Mouse (Mus musculus) stomach, postnatal 0 days (tissue): ENCODE results near the gene Kitl. TPM values are rescaled to one million over a fixed set of nuclear protein-coding genes. Genes with fewer than 3 reads are reported as not detected.

Experiments
- ATAC-seq: fragments of 200-750 bp; cut with Nextera tagmentation; 2 replicates; pipeline ENCODE4 v1.8.0; 2017; ENCODE audit not compliant: low FRiP score, low TSS enrichment
- DNase-seq: peaks from one replicate; pipeline ENCODE4 v3.0.0-alpha.2; 2016; ENCODE audit warnings: low spot score
- H3K27ac ChIP-seq: fragments of 300-500 bp; sonication (generic); replicated peaks from 2 replicates; pipeline ENCODE4 v1.5.1; 2014; ENCODE audit warnings: mild to moderate bottlenecking, control low read depth
- H3K27me3 ChIP-seq: fragments of 300-500 bp; sonication (generic); 2 replicates; pipeline ENCODE4 v1.6.1; 2014; ENCODE audit warnings: low read length; ENCODE audit not compliant: control insufficient read depth, insufficient read depth
- H3K36me3 ChIP-seq: fragments of 300-500 bp; sonication (generic); 2 replicates; pipeline ENCODE4 v1.6.1; 2014; ENCODE audit warnings: low read length, mixed read lengths; ENCODE audit not compliant: control insufficient read depth, insufficient read depth
- H3K4me1 ChIP-seq: fragments of 300-500 bp; sonication (generic); replicated peaks from 2 replicates; pipeline ENCODE4 v1.6.1; 2014; ENCODE audit warnings: antibody characterized with exemption; ENCODE audit not compliant: control insufficient read depth, insufficient read depth
- H3K4me2 ChIP-seq: fragments of 300-500 bp; sonication (generic); replicated peaks from 2 replicates; pipeline ENCODE4 v1.6.1; 2014; ENCODE audit warnings: low read depth, mild to moderate bottlenecking, control low read depth, moderate library complexity
- H3K4me3 ChIP-seq: fragments of 300-500 bp; sonication (generic); 2 replicates; pipeline ENCODE4 v1.5.1; 2014; ENCODE audit warnings: low read depth, low read length, control low read depth
- H3K9ac ChIP-seq: fragments of 300-500 bp; sonication (generic); 2 replicates; pipeline ENCODE4 v1.6.1; 2014; ENCODE audit warnings: mild to moderate bottlenecking, low read length, control low read depth, mixed read lengths
- H3K9me3 ChIP-seq: fragments of 300-500 bp; sonication (generic); 2 replicates; pipeline ENCODE4 v1.6.1; 2016; ENCODE audit warnings: low read length; ENCODE audit not compliant: control insufficient read depth
- CTCF ChIP-seq: IDR thresholded peaks from 2 replicates; pipeline ENCODE4 v1.5.1; 2016; ENCODE audit warnings: antibody characterized with exemption, low read depth, mild to moderate bottlenecking, moderate library complexity
- EP300 ChIP-seq: optimal IDR thresholded peaks from 2 replicates; pipeline ENCODE3; 2016; ENCODE audit warnings: antibody characterized with exemption
- WGBS: fragments of 180-500 bp; shearing (Covaris S2); extraction: QIAGEN DNeasy Blood & Tissue Kit; methylation state at CpG from one replicate; pipeline ENCODE4 v1.1.7; 2014; 5-methylcytosine and 5-hydroxymethylcytosine counted together
- polyA plus RNA-seq: library from polyadenylated mRNA; unstranded; fragments of >200 nt; fragmentation: Nextera tagmentation; extraction: Ambion mirVana; gene quantifications from 2 replicates; pipeline ENCODE4 v1.2.1, GENCODE M21; 2015

The Kitl gene
- polyA plus RNA-seq, 1 experiment from 2014 or later = 20.6 TPM

- Histone ChIP-seq H3K9me3 (no peaks in the 10 kb centered on the region), H3K9ac (no peak overlapping the region), H3K4me1 (no peaks in the 10 kb centered on the region), H3K36me3 (no peaks in the 10 kb centered on the region), H3K27me3 (no peaks in the 10 kb centered on the region), H3K4me2 (no peak overlapping the region), H3K27ac (no peak overlapping the region), H3K4me3 (no peak overlapping the region)
- no peak for TF ChIP-seq CTCF
- no peak for TF ChIP-seq EP300
- DNase-seq (no peak), ATAC-seq (peak; percentile 68; the same call in 1 of the 2 replicates)
- 66% methylated on average over 6 of the region's 6 CpGs for WGBS
Observed at GRCm38 (mm10) chr10:100044153-100044552, 28.7 kb downstream of the Kitl start.

- peak overlapping the region; percentile 23 for H3K4me2 ChIP-seq
- ATAC-seq (no peak), DNase-seq (no peak)
- TF ChIP-seq CTCF (no peak), EP300 (no peak)
- no peak overlapping the region for H3K9ac ChIP-seq
- H3K4me1 ChIP-seq = peaks cover 3% of the 10 kb centered on the region; the same call in 1 of the 2 replicates
- H3K27me3 ChIP-seq = no peaks in the 10 kb centered on the region
- no peak overlapping the region; the same call in 1 of the 2 replicates for H3K27ac ChIP-seq
- no peaks in the 10 kb centered on the region; the same call in 1 of the 2 replicates for H3K36me3 ChIP-seq
- H3K9me3 ChIP-seq = no peaks in the 10 kb centered on the region
- 17% methylated on average over 10 of the region's 10 CpGs for WGBS
- no peak overlapping the region for H3K4me3 ChIP-seq
Observed at GRCm38 (mm10) chr10:100051146-100051783, 35.8 kb downstream of the Kitl start.

- ATAC-seq (no peak), DNase-seq (no peak)
- no peak overlapping the region for H3K4me3 ChIP-seq
- H3K9me3 ChIP-seq = no peaks in the 10 kb centered on the region
- H3K27ac ChIP-seq = peak overlapping the region; percentile 50
- H3K9ac ChIP-seq = no peak overlapping the region
- no peaks in the 10 kb centered on the region for H3K27me3 ChIP-seq
- peaks cover 4% of the 10 kb centered on the region; the same call in 1 of the 2 replicates for H3K4me1 ChIP-seq
- TF ChIP-seq EP300 (no peak), CTCF (no peak)
- H3K36me3 ChIP-seq = no peaks in the 10 kb centered on the region; the same call in 1 of the 2 replicates
- WGBS = 85% methylated on average over 4 of the region's 4 CpGs
- H3K4me2 ChIP-seq = no peak overlapping the region
Observed at GRCm38 (mm10) chr10:100052404-100052803, 37.0 kb downstream of the Kitl start.

GRCm38 (mm10) chr10:100052911-100053310, 37.5 kb downstream of the Kitl start:
- ATAC-seq (no peak), DNase-seq (no peak)
- no peak overlapping the region for H3K9ac ChIP-seq
- H3K9me3 ChIP-seq = no peaks in the 10 kb centered on the region
- H3K4me3 ChIP-seq = no peak overlapping the region
- no peaks in the 10 kb centered on the region; the same call in 1 of the 2 replicates for H3K36me3 ChIP-seq
- H3K4me2 ChIP-seq = no peak overlapping the region
- H3K27ac ChIP-seq = no peak overlapping the region
- peaks cover 4% of the 10 kb centered on the region; the same call in 1 of the 2 replicates for H3K4me1 ChIP-seq
- 69% methylated on average over 4 of the region's 4 CpGs for WGBS
- H3K27me3 ChIP-seq = no peaks in the 10 kb centered on the region
- TF ChIP-seq CTCF (no peak), EP300 (no peak)

GRCm38 (mm10) chr10:100054006-100054405, 38.6 kb downstream of the Kitl start:
- no peaks in the 10 kb centered on the region for H3K27me3 ChIP-seq
- H3K36me3 ChIP-seq = no peaks in the 10 kb centered on the region; the same call in 1 of the 2 replicates
- no peak overlapping the region for H3K9ac ChIP-seq
- H3K9me3 ChIP-seq = no peaks in the 10 kb centered on the region
- peaks cover 4% of the 10 kb centered on the region; the same call in 1 of the 2 replicates for H3K4me1 ChIP-seq
- WGBS = 37% methylated on average over 3 of the region's 3 CpGs
- DNase-seq (no peak), ATAC-seq (peak; percentile 71; the same call in 1 of the 2 replicates)
- TF ChIP-seq CTCF (no peak), EP300 (no peak)
- peak overlapping the region; percentile 49; the same call in 1 of the 2 replicates for H3K27ac ChIP-seq
- no peak overlapping the region for H3K4me2 ChIP-seq
- H3K4me3 ChIP-seq = no peak overlapping the region

- H3K9me3 ChIP-seq = no peaks in the 10 kb centered on the region
- no peaks in the 10 kb centered on the region; the same call in 1 of the 2 replicates for H3K36me3 ChIP-seq
- no peak overlapping the region for H3K4me2 ChIP-seq
- TF ChIP-seq EP300 = no peak
- TF ChIP-seq CTCF = no peak
- ATAC-seq (no peak), DNase-seq (no peak)
- 72% methylated on average over 2 of the region's 2 CpGs for whole genome bisulfite sequencing
- H3K27me3 ChIP-seq = no peaks in the 10 kb centered on the region
- H3K9ac ChIP-seq = no peak overlapping the region
- no peak overlapping the region for H3K4me3 ChIP-seq
- no peak overlapping the region for H3K27ac ChIP-seq
- H3K4me1 ChIP-seq = peaks cover 4% of the 10 kb centered on the region; the same call in 1 of the 2 replicates
Observed at GRCm38 (mm10) chr10:100055082-100055481, 39.7 kb downstream of the Kitl start.
